Mouse (Mus musculus) heart, adult 2 months (tissue): ENCODE measurements around the gene Dennd2d. TPM values are rescaled to one million over a fixed set of nuclear protein-coding genes. Genes with fewer than 3 reads are reported as not detected.

ENCODE experiments used
- DNase-seq, 2 experiments: peaks; one replicate each; pipeline ENCODE4 v3.0.0; 2021
- H3K27ac ChIP-seq: fragments of 200-600 bp; 2 replicates; pipeline ENCODE4 v1.8.1; 2022
- H3K27me3 ChIP-seq: fragments of 200-500 bp; 2 replicates; pipeline ENCODE4 v1.6.1; 2012; ENCODE audit warnings: mild to moderate bottlenecking, low read length, inconsistent platforms, mixed read lengths; ENCODE audit not compliant: control insufficient read depth, insufficient read depth
- H3K36me3 ChIP-seq: fragments of 200-500 bp; 2 replicates; pipeline ENCODE4 v1.6.1; 2012; ENCODE audit warnings: low read length, inconsistent platforms; ENCODE audit not compliant: control insufficient read depth, insufficient read depth
- H3K4me1 ChIP-seq: fragments of 200-500 bp; 2 replicates; pipeline ENCODE4 v1.6.1; 2011; ENCODE audit warnings: low read length; ENCODE audit not compliant: control insufficient read depth, insufficient read depth
- H3K4me3 ChIP-seq: fragments of 200-600 bp; 2 replicates; pipeline ENCODE4 v1.8.1; 2022
- H3K79me2 ChIP-seq: fragments of 200-500 bp; replicated peaks from 2 replicates; pipeline ENCODE4 v1.6.1; 2012; ENCODE audit warnings: mild to moderate bottlenecking, inconsistent platforms, low read length, moderate library complexity, mixed read lengths; ENCODE audit not compliant: control insufficient read depth, insufficient read depth
- H3K9ac ChIP-seq: fragments of 200-500 bp; 2 replicates; pipeline ENCODE4 v1.6.1; 2012; ENCODE audit warnings: low read depth, mild to moderate bottlenecking, control low read depth, inconsistent platforms, low read length, mixed read lengths
- CTCF ChIP-seq: fragments of 200-600 bp; IDR thresholded peaks from 2 replicates; pipeline ENCODE4 v1.8.1; 2022; ENCODE audit warnings: antibody characterized with exemption, mild to moderate bottlenecking, moderate library complexity
- EP300 ChIP-seq: fragments of 200-500 bp; IDR thresholded peaks from 2 replicates; pipeline ENCODE4 v1.6.1; 2011; ENCODE audit warnings: low read depth, low read length, control low read depth; ENCODE audit not compliant: insufficient read depth
- POLR2A ChIP-seq: fragments of 200-500 bp; IDR thresholded peaks from 2 replicates; pipeline ENCODE4 v1.6.1; 2011; ENCODE audit warnings: mild to moderate bottlenecking, low read depth, low read length, control low read depth; ENCODE audit not compliant: insufficient read depth
- WGBS: fragments of 180-500 bp; shearing (Covaris S2); methylation state at CpG from one replicate; pipeline ENCODE4 v1.1.7; 2018; 5-methylcytosine and 5-hydroxymethylcytosine counted together
- intact Hi-C: fragments of 180-260 bp; cut with DNase I; formaldehyde crosslinking; loops from one replicate; pipeline ENCODE4 v1.15.1; 2025
- polyA plus RNA-seq: library from polyadenylated mRNA; depleted of rRNA; stranded (reverse); fragments of >200 nt; gene quantifications from 2 replicates; pipeline ENCODE4 v1.2.3, GENCODE M21; 2012
- total RNA-seq, 2 experiments: library from RNA; stranded (reverse); gene quantifications; 2 replicates each; pipeline ENCODE4 v1.2.3; 2021

Gene Dennd2d
- total and polyA plus RNA-seq, 3 experiments, result 0.45 to 1.9 (median 0.57) TPM

- H3K36me3 ChIP-seq, result no peaks in the 10 kb centered on the region
- no peak overlapping the region for H3K9ac ChIP-seq
- TF ChIP-seq POLR2A (no peak), EP300 (no peak), CTCF (no peak)
- no peaks in the 10 kb centered on the region for H3K27me3 ChIP-seq
- no peaks in the 10 kb centered on the region for H3K79me2 ChIP-seq
- H3K4me1 ChIP-seq, result peaks cover 4% of the 10 kb centered on the region
- WGBS, result 60% methylated on average over 4 of the region's 4 CpGs
- H3K4me3 ChIP-seq, result no peak overlapping the region
- no peak for DNase-seq
- H3K27ac ChIP-seq, result no peak overlapping the region
- intact Hi-C loops, result loop anchor here (5.0 kb wide), 1 partner anchor 73 kb away; no protein-coding TSS in a partner anchor
Measured at GRCm38 (mm10) chr3:106483796-106484405, 1.7 kb downstream of the Dennd2d start.

GRCm38 (mm10) chr3:106484861-106485260 lies 2.7 kb downstream of the Dennd2d start:
- H3K36me3 ChIP-seq, result no peaks in the 10 kb centered on the region
- no peak for DNase-seq
- no peak overlapping the region for H3K9ac ChIP-seq
- intact Hi-C loops, result loop anchor here (5.0 kb wide), 1 partner anchor 72 kb away; no protein-coding TSS in a partner anchor
- H3K27me3 ChIP-seq, result no peaks in the 10 kb centered on the region
- H3K27ac ChIP-seq, result no peak overlapping the region
- no peaks in the 10 kb centered on the region for H3K79me2 ChIP-seq
- no peak overlapping the region for H3K4me3 ChIP-seq
- 87% methylated on average over 3 of the region's 3 CpGs for WGBS
- TF ChIP-seq EP300 (no peak), CTCF (no peak), POLR2A (no peak)
- H3K4me1 ChIP-seq, result peaks cover 4% of the 10 kb centered on the region

GRCm38 (mm10) chr3:106485810-106486209 lies 3.6 kb downstream of the Dennd2d start:
- Histone ChIP-seq H3K36me3 (no peaks in the 10 kb centered on the region), H3K9ac (no peak overlapping the region), H3K79me2 (no peaks in the 10 kb centered on the region), H3K27me3 (no peaks in the 10 kb centered on the region), H3K4me3 (no peak overlapping the region), H3K27ac (no peak overlapping the region), H3K4me1 (peaks cover 4% of the 10 kb centered on the region)
- peak in 1 of 2 experiments; percentile 33 for DNase-seq
- intact Hi-C loops, result no loop called here
- WGBS, result 73% methylated on average over 5 of the region's 5 CpGs
- TF ChIP-seq POLR2A (no peak), CTCF (no peak), EP300 (no peak)

GRCm38 (mm10) chr3:106487551-106487950 lies 5.3 kb downstream of the Dennd2d start:
- 88% methylated on average over 2 of the region's 2 CpGs for WGBS
- intact Hi-C loops, result no loop called here

GRCm38 (mm10) chr3:106490239-106490638 lies 8.0 kb downstream of the Dennd2d start:
- Histone ChIP-seq H3K4me3 (no peak overlapping the region), H3K27me3 (no peaks in the 10 kb centered on the region), H3K79me2 (no peaks in the 10 kb centered on the region), H3K9ac (no peak overlapping the region), H3K4me1 (peaks cover 8% of the 10 kb centered on the region), H3K36me3 (no peaks in the 10 kb centered on the region), H3K27ac (no peak overlapping the region)
- 72% methylated on average over 4 of the region's 4 CpGs for WGBS
- intact Hi-C loops, result no loop called here
- DNase-seq, result no peak
- TF ChIP-seq CTCF (no peak), EP300 (no peak), POLR2A (no peak)

More at GRCm38 (mm10) chr3:106487551-106487950, 5.3 kb downstream of the Dennd2d start:
- no peak overlapping the region for H3K27ac ChIP-seq
- no peaks in the 10 kb centered on the region for H3K36me3 ChIP-seq
- no peaks in the 10 kb centered on the region for H3K27me3 ChIP-seq
- DNase-seq, result no peak
- no peak overlapping the region for H3K9ac ChIP-seq
- H3K79me2 ChIP-seq, result no peaks in the 10 kb centered on the region
- peaks cover 4% of the 10 kb centered on the region for H3K4me1 ChIP-seq
- TF ChIP-seq POLR2A, result no peak
- TF ChIP-seq EP300, result no peak
- TF ChIP-seq CTCF, result no peak
- H3K4me3 ChIP-seq, result no peak overlapping the region

GRCm38 (mm10) chr3:106492723-106493122 lies 10.5 kb downstream of the Dennd2d start:
- H3K79me2 ChIP-seq, result no peaks in the 10 kb centered on the region

More at GRCm38 (mm10) chr3:106492723-106493122, 10.5 kb downstream of the Dennd2d start:
- Histone ChIP-seq H3K27me3 (no peaks in the 10 kb centered on the region), H3K27ac (no peak overlapping the region), H3K4me1 (peaks cover 9% of the 10 kb centered on the region), H3K4me3 (no peak overlapping the region), H3K36me3 (no peaks in the 10 kb centered on the region), H3K9ac (no peak overlapping the region)
- intact Hi-C loops, result no loop called here
- 78% methylated on average over 1 of the region's 1 CpGs for WGBS
- TF ChIP-seq POLR2A (no peak), EP300 (no peak), CTCF (no peak)
- DNase-seq, result no peak
